In genomic region chr15:20135893-20136570, GRCm38 (mm10) we compare ENCODE assay signal across 20 mouse cellular contexts.
DNase-seq lines count a peak whose midpoint lies in the region; ATAC-seq and TF ChIP-seq lines count a peak whose summit lies in the region.
"Had no signal": no experiment of that assay in that cellular context is flagged by ENCODE, and none has a peak within 500 bp of the region (broad histone marks: within the 10 kb centered on the region; RNA-seq: fewer than 3 reads in every experiment).

No protein-coding gene starts in this region.

- no peak overlapping the region for H3K9ac ChIP-seq in intestine, postnatal 0 days (ENCODE audit: low read depth, low read length)
- H3K9ac ChIP-seq in intestine, embryonic 15.5 days = no peak overlapping the region
- H3K9ac ChIP-seq in midbrain, embryonic 14.5 days (replicated peaks; ENCODE audit: low read length) = no peak overlapping the region
- H3K9ac ChIP-seq: heart, embryonic 15.5 days; hindbrain, embryonic 12.5 days; limb, embryonic 12.5 days; liver, embryonic 13.5 days; lung, embryonic 15.5 days; midbrain, embryonic 13.5 days had no signal

- no peak overlapping the region for H3K4me2 ChIP-seq in intestine, postnatal 0 days (replicated peaks; ENCODE audit: low read depth)
- H3K4me2 ChIP-seq in intestine, embryonic 15.5 days (replicated peaks) = no peak overlapping the region
- H3K4me2 ChIP-seq in midbrain, embryonic 14.5 days (ENCODE audit: low read length) = no peak overlapping the region
- H3K4me2 ChIP-seq: heart, embryonic 15.5 days; hindbrain, embryonic 12.5 days; limb, embryonic 12.5 days; liver, embryonic 13.5 days; lung, embryonic 15.5 days; midbrain, embryonic 13.5 days had no signal

- no peaks in the 10 kb centered on the region for H3K4me1 ChIP-seq in intestine, postnatal 0 days (replicated peaks; ENCODE audit: control insufficient read depth, insufficient read depth, low read length)
- no peaks in the 10 kb centered on the region for H3K4me1 ChIP-seq in intestine, embryonic 15.5 days (replicated peaks)
- H3K4me1 ChIP-seq in midbrain, embryonic 14.5 days (ENCODE audit: control insufficient read depth, insufficient read depth, low read length) = no peaks in the 10 kb centered on the region
- no peaks in the 10 kb centered on the region for H3K4me1 ChIP-seq in midbrain, embryonic 10.5 days
- H3K4me1 ChIP-seq: heart, embryonic 15.5 days; hindbrain, embryonic 12.5 days; limb, embryonic 12.5 days; liver, embryonic 13.5 days; lung, embryonic 15.5 days; midbrain, embryonic 13.5 days had no signal

- no peaks in the 10 kb centered on the region for H3K36me3 ChIP-seq in intestine, postnatal 0 days (ENCODE audit: control insufficient read depth, insufficient read depth)
- H3K36me3 ChIP-seq in intestine, embryonic 15.5 days = no peaks in the 10 kb centered on the region
- no peaks in the 10 kb centered on the region for H3K36me3 ChIP-seq in midbrain, embryonic 14.5 days (ENCODE audit: control insufficient read depth, insufficient read depth, low read length)
- H3K36me3 ChIP-seq in midbrain, embryonic 10.5 days = no peaks in the 10 kb centered on the region
- H3K36me3 ChIP-seq: heart, embryonic 15.5 days; hindbrain, embryonic 12.5 days; limb, embryonic 12.5 days; liver, embryonic 13.5 days; lung, embryonic 15.5 days; midbrain, embryonic 13.5 days had no signal

- no peak overlapping the region for H3K27ac ChIP-seq in intestine, postnatal 0 days (ENCODE audit: low read depth, low read length)
- no peak overlapping the region for H3K27ac ChIP-seq in intestine, embryonic 15.5 days
- H3K27ac ChIP-seq in midbrain, embryonic 14.5 days (replicated peaks; ENCODE audit: low read depth, low read length) = no peak overlapping the region
- H3K27ac ChIP-seq in midbrain, embryonic 10.5 days (replicated peaks) = no peak overlapping the region
- H3K27ac ChIP-seq: heart, embryonic 15.5 days; hindbrain, embryonic 12.5 days; limb, embryonic 12.5 days; liver, embryonic 13.5 days; lung, embryonic 15.5 days; macrophage; midbrain, embryonic 13.5 days had no signal

- no peak for ATAC-seq in intestine, postnatal 0 days
- no peak for ATAC-seq in intestine, embryonic 15.5 days
- ATAC-seq in midbrain, embryonic 14.5 days (ENCODE audit: low FRiP score, low TSS enrichment) = no peak
- ATAC-seq: intestine, embryonic 16.5 days; midbrain, embryonic 13.5 days had no signal

- H3K9me3 ChIP-seq in intestine, postnatal 0 days (ENCODE audit: control insufficient read depth) = no peaks in the 10 kb centered on the region
- no peaks in the 10 kb centered on the region for H3K9me3 ChIP-seq in intestine, embryonic 15.5 days
- H3K9me3 ChIP-seq in midbrain, embryonic 14.5 days (ENCODE audit: control insufficient read depth, low read length) = no peaks in the 10 kb centered on the region
- H3K9me3 ChIP-seq in midbrain, embryonic 10.5 days (replicated peaks) = no peaks in the 10 kb centered on the region
- H3K9me3 ChIP-seq: heart, embryonic 15.5 days; hindbrain, embryonic 12.5 days; limb, embryonic 12.5 days; liver, embryonic 13.5 days; lung, embryonic 15.5 days; midbrain, embryonic 13.5 days had no signal

- TF ChIP-seq CTCF in intestine, postnatal 0 days (IDR thresholded peaks at IDR 0.05; ENCODE audit: low read depth) = peak; percentile 31; the same call in 1 of the 2 replicates

- no peaks in the 10 kb centered on the region for H3K27me3 ChIP-seq in intestine, postnatal 0 days (replicated peaks; ENCODE audit: control insufficient read depth, insufficient read depth, low read length)
- no peaks in the 10 kb centered on the region for H3K27me3 ChIP-seq in intestine, embryonic 15.5 days (replicated peaks)
- no peaks in the 10 kb centered on the region for H3K27me3 ChIP-seq in midbrain, embryonic 14.5 days (ENCODE audit: control insufficient read depth, insufficient read depth, low read length)
- no peaks in the 10 kb centered on the region for H3K27me3 ChIP-seq in midbrain, embryonic 10.5 days (ENCODE audit: low read depth, poor library complexity, severe bottlenecking)
- H3K27me3 ChIP-seq: heart, embryonic 15.5 days; hindbrain, embryonic 12.5 days; limb, embryonic 12.5 days; liver, embryonic 13.5 days; lung, embryonic 15.5 days; midbrain, embryonic 13.5 days had no signal

- peak; percentile 1 for DNase-seq in embryo, embryonic 10.5 days (ENCODE audit: low spot score)
- DNase-seq in embryo, embryonic 10 days (ENCODE audit: low spot score) = no peak
- DNase-seq in midbrain, embryonic 14.5 days = peak; percentile 7
- no peak for DNase-seq in midbrain, embryonic 10.5 days (ENCODE audit: low spot score)
- peak; percentile 29 for DNase-seq in brain, adult 2 months (ENCODE audit: low read depth, low spot score)
- no peak for DNase-seq in heart, adult 8-10 months (ENCODE audit: low spot score)
- DNase-seq: B cell, adult 2 months; cerebellum, adult 11 months; kidney, postnatal 10 days; liver, embryonic 13.5 days; thymus, postnatal 14 days had no signal

- no peak overlapping the region for H3K4me3 ChIP-seq in intestine, postnatal 0 days (ENCODE audit: low read depth, low read length)
- H3K4me3 ChIP-seq in intestine, embryonic 15.5 days (replicated peaks) = no peak overlapping the region
- H3K4me3 ChIP-seq in midbrain, embryonic 14.5 days (replicated peaks; ENCODE audit: low read depth, low read length) = no peak overlapping the region
- no peak overlapping the region for H3K4me3 ChIP-seq in midbrain, embryonic 10.5 days
- H3K4me3 ChIP-seq: heart, embryonic 15.5 days; hindbrain, embryonic 12.5 days; limb, embryonic 12.5 days; liver, embryonic 13.5 days; lung, embryonic 15.5 days; midbrain, embryonic 13.5 days had no signal

- 63% methylated on average over 3 of the region's 3 CpGs for WGBS in intestine, postnatal 0 days
- 69% methylated on average over 3 of the region's 3 CpGs for WGBS in intestine, embryonic 15.5 days
- 71% methylated on average over 3 of the region's 3 CpGs for WGBS in midbrain, embryonic 14.5 days
- WGBS in midbrain, embryonic 10.5 days = 70% methylated on average over 3 of the region's 3 CpGs

Comparison
In these comparisons a context has a peak if more than half of its experiments do, and no peak if none do; other contexts are left out.
1. DNase-seq: peak in embryo, embryonic 10.5 days (single experiment), midbrain, embryonic 14.5 days (single experiment) and brain, adult 2 months (single experiment); none in embryo, embryonic 10 days (single experiment), midbrain, embryonic 10.5 days (single experiment) and heart, adult 8-10 months (single experiment).